Mouse (Mus musculus) forebrain, embryonic 12.5 days (tissue): ENCODE measurements around the gene Rgs8. TPM values are rescaled to one million over a fixed set of nuclear protein-coding genes. Genes with fewer than 3 reads are reported as not detected.

Experiments
- ATAC-seq: fragments of 200-750 bp; cut with Nextera tagmentation; 2 replicates; pipeline ENCODE4 v1.8.0; 2017; ENCODE audit warnings: moderate TSS enrichment; ENCODE audit not compliant: low FRiP score
- H3K27ac ChIP-seq: fragments of 300-500 bp; sonication (generic); 2 replicates; pipeline ENCODE4 v1.5.1; 2016; ENCODE audit warnings: mild to moderate bottlenecking
- H3K27me3 ChIP-seq: fragments of 300-500 bp; sonication (generic); 2 replicates; pipeline ENCODE4 v1.6.1; 2016; ENCODE audit warnings: mild to moderate bottlenecking
- H3K36me3 ChIP-seq: fragments of 300-500 bp; sonication (generic); replicated peaks from 2 replicates; pipeline ENCODE4 v1.6.1; 2016; ENCODE audit warnings: mild to moderate bottlenecking
- H3K4me1 ChIP-seq: fragments of 300-500 bp; sonication (generic); 2 replicates; pipeline ENCODE4 v1.6.1; 2016
- H3K4me2 ChIP-seq: fragments of 300-500 bp; sonication (generic); 2 replicates; pipeline ENCODE4 v1.6.1; 2016; ENCODE audit warnings: mild to moderate bottlenecking, moderate library complexity
- H3K4me3 ChIP-seq: fragments of 300-500 bp; sonication (generic); replicated peaks from 2 replicates; pipeline ENCODE4 v1.5.1; 2016; ENCODE audit warnings: mild to moderate bottlenecking
- H3K9ac ChIP-seq: fragments of 300-500 bp; sonication (generic); 2 replicates; pipeline ENCODE4 v1.6.1; 2016; ENCODE audit warnings: mild to moderate bottlenecking
- H3K9me3 ChIP-seq: fragments of 300-500 bp; sonication (generic); 2 replicates; pipeline ENCODE4 v1.6.1; 2016
- WGBS: fragments of 180-500 bp; shearing (Covaris S2); methylation state at CpG from one replicate; pipeline ENCODE4 v1.1.7; 2016; 5-methylcytosine and 5-hydroxymethylcytosine counted together
- polyA plus RNA-seq: library from polyadenylated mRNA; unstranded; fragments of >200 nt; fragmentation: Nextera tagmentation; extraction: Ambion mirVana; gene quantifications from 2 replicates; pipeline ENCODE4 v1.2.1, GENCODE M21; 2016

The Rgs8 gene
- polyA plus RNA-seq, 1 experiment from 2014 or later: 24.3 TPM

DNA sequence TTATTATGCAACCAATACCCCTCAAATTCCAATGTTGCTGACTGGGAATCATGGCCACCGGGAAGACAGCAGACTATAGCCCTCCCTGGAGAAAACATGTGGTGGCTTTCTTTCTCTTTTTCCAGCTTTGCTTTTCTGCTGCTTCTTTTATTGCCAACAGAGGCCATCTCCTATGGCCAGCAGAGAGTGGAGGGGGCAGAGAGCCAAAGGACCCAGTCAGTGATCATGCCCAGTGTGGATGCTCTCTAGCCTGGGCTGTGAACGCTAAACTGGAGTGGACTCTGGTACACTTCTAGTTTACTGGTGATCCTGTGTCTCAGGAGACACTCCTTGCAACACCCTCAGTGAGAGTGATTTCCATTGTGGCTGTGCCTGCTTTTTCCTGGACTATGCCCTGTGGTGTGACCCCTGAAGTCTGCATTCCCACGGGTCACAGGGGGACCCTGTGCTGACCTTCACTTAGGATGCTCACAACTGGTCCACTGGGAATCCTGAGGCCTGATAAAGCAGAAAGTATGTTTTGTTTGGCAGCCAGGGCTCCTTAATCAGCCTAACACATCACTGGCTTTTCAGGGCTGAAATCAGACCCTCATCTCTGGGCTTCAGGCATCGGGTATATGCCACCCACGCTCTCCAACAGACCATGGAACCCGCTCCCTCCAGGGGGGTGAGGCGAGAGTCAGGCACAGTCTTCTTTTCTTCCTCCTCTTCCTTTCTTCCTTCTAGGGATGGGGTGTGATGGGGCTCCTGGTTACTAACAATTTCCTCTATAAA lies 45.7 kb downstream of the Rgs8 start:
- peaks cover 38% of the 10 kb centered on the region for H3K4me1 ChIP-seq
- peaks cover 4% of the 10 kb centered on the region; the same call in 1 of the 2 replicates for H3K36me3 ChIP-seq
- H3K9ac ChIP-seq: no peak overlapping the region
- WGBS: 75% methylated on average over 7 of the region's 7 CpGs
- H3K27ac ChIP-seq: no peak overlapping the region
- no peak overlapping the region for H3K4me2 ChIP-seq
- H3K4me3 ChIP-seq: no peak overlapping the region
- no peaks in the 10 kb centered on the region for H3K9me3 ChIP-seq
- no peak for ATAC-seq
- H3K27me3 ChIP-seq: no peaks in the 10 kb centered on the region

DNA sequence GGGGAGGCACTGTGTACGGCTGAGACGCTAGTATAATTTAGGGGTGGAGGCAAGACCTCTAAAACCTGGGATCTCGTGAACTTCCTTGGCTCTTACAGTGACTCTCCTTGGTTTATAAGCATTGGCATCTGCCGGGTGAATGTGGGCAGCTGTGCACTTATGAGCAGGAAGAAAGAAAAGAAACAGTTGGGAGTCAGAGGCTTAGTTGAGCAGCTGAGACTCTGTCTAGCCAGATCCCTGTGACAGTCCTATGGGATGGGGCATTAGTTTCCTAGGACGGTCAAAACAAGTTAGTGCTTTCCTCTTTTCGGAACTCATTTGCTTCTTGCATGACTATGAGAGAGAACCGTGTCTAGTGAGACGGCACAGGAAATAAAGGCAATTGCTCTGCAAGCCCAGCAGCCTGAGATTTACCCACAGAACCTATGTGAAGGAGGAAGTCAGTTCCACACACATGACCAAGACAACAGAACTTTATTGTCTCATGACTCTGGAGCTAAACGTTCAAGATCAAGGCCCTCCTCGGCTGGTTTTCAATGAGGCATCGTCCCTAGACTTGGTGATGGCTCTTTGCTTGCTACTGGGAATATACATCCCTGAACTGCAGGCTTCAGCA lies 47.7 kb downstream of the Rgs8 start:
- no peaks in the 10 kb centered on the region for H3K9me3 ChIP-seq
- 92% methylated on average over 11 of the region's 11 CpGs for WGBS
- H3K36me3 ChIP-seq: no peaks in the 10 kb centered on the region
- H3K27me3 ChIP-seq: no peaks in the 10 kb centered on the region
- no peak overlapping the region for H3K9ac ChIP-seq
- no peak overlapping the region for H3K4me2 ChIP-seq
- no peak for ATAC-seq
- peaks cover 55% of the 10 kb centered on the region for H3K4me1 ChIP-seq
- H3K27ac ChIP-seq: no peak overlapping the region
- H3K4me3 ChIP-seq: no peak overlapping the region

DNA sequence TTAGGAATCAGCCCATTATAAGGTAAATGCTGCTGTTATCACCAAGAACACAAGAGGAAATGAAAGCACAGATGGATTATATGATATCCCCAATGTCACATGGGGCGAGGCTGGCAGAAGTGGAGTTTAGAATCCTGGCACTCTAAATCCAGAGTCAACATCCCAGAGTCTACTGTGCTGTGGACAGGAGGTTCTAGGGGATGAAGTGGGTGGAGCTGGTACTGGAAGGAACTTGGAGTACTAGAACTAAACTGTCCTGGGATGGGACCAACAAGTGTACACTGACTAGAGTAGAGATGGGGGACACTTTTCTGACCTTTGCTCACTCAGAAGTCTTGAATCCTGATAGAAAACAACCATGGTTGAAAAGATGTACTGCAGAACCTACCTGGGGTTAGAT lies 48.6 kb downstream of the Rgs8 start:
- Histone ChIP-seq H3K9me3 (no peaks in the 10 kb centered on the region; the same call in 1 of the 2 replicates), H3K36me3 (no peaks in the 10 kb centered on the region), H3K27ac (no peak overlapping the region), H3K4me3 (no peak overlapping the region), H3K9ac (no peak overlapping the region), H3K27me3 (no peaks in the 10 kb centered on the region), H3K4me1 (peaks cover 55% of the 10 kb centered on the region), H3K4me2 (no peak overlapping the region)
- ATAC-seq: no peak
- WGBS: 98% methylated on average over 1 of the region's 1 CpGs

DNA sequence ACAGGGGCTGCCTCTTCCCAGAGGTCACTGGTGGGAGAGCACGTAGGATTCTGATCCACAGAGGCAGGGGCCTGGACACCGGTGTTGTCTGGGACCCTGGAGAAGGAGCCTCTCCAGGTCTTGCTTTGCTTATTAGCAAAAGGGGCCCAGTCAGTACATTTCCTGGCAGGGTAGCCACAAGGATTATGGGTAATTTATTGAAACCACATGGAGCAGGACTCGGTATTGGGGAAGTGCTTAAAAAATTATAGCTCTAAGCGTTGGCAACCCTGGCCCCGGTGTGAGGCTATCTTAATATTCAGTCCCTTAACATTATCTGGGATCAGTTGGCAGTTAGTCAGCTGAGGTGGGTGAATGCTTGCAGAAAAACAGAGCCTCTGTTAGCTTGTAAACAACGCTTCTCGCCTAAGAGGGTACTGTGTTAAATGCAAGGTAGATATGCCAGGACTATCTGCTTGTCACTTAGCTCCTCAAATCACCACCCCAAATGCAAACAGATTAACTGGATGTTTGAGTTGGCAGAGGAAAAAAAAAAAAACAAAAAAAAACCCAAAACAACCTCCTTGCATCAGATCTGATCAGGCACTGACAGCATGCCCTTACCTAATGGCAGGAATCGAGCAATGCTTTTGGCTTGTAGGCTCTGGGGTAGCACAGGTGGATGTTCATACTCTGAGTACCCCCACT lies 49.5 kb downstream of the Rgs8 start:
- no peak overlapping the region for H3K4me2 ChIP-seq
- WGBS: 85% methylated on average over 8 of the region's 8 CpGs
- H3K36me3 ChIP-seq: no peaks in the 10 kb centered on the region
- ATAC-seq: no peak
- H3K27me3 ChIP-seq: no peaks in the 10 kb centered on the region
- peak overlapping the region; percentile 87 for H3K27ac ChIP-seq
- H3K4me1 ChIP-seq: peaks cover 55% of the 10 kb centered on the region
- H3K9me3 ChIP-seq: no peaks in the 10 kb centered on the region; the same call in 1 of the 2 replicates
- H3K9ac ChIP-seq: no peak overlapping the region
- H3K4me3 ChIP-seq: no peak overlapping the region

DNA sequence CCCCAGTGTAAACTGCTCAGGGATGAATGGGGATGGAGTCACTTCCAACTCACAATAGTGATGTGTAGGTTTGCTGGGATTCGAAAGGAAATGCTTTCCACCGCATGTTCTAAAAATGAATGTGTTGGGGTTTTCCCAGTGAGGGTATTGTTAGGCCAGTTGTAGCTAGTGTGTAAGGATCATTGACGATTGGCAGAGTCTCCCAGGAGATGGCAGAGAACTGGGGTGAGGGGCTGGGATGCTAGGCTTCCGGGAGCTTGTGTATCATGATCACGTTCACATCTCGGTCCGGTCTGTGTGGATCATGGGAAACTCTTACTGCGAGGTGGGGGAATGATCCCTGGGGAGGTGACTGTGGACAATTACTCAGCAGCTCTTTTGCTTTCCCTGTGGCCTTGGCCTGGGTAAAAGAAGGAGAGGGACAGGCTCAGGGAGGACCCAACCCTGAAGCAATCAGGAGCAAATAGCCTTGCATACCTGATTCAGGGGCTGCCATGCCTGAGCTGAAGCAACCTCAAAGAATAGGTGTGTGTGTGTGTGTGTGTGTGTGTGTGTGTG lies 50.1 kb downstream of the Rgs8 start:
- Histone ChIP-seq H3K36me3 (no peaks in the 10 kb centered on the region), H3K4me2 (peak overlapping the region; percentile 34; the same call in 1 of the 2 replicates), H3K27me3 (no peaks in the 10 kb centered on the region), H3K27ac (peak overlapping the region; percentile 87), H3K4me3 (no peak overlapping the region), H3K4me1 (peaks cover 49% of the 10 kb centered on the region), H3K9me3 (no peaks in the 10 kb centered on the region; the same call in 1 of the 2 replicates), H3K9ac (peak overlapping the region; percentile 18; the same call in 1 of the 2 replicates)
- peak; percentile 30 for ATAC-seq
- WGBS: 34% methylated on average over 8 of the region's 8 CpGs

DNA sequence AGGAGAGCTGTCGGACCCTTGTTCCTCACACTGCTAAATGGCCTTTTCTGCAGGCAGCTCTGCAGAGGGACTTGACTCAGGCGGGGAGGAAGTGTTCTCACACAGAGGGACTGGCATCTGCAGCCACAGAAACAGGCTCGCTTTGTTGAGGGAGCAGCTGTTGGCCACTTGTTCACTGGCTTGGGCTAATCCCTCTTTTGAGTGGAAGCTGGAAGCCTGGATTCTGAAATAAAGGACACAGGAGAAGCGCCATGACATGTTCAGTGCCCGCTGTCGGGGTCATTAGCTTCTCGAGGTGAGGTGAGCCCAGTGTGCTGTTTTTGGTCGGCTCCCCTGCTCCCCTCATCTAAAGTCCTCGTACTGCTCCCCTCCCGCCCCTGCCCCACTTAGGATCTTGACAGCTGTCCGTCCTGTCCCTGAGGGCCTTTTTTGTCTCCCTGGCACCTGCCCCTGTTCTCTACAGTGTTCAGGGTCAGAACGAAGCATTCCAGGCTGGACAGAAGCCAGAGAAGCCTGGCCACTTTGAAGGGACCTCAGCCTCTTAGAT lies 50.7 kb downstream of the Rgs8 start:
- 2% methylated on average over 12 of the region's 12 CpGs for WGBS
- ATAC-seq: peak; percentile 90
- H3K4me3 ChIP-seq: no peak overlapping the region

DNA sequence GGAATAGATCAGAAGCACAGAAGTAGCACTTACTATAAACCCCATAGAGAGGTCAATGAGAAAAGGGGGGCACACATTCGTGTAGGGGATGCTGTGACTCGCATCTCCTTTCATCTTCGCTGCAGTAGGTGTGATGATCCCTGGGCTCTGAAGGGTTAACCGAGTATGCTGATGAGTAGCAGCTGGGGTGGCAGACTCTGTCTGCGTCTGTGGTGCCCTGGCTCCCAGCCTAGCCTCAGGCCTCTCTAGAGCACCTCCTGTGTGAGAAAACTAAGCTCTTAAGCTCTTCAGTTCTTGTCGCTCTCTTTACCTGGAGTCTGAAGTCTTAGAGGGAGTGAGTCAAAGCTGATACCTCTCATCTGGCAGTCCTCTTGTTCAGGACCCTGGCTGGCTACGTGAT lies 51.3 kb downstream of the Rgs8 start:
- no peaks in the 10 kb centered on the region; the same call in 1 of the 2 replicates for H3K9me3 ChIP-seq
- peak; percentile 34; the same call in 1 of the 2 replicates for ATAC-seq
- no peak overlapping the region for H3K9ac ChIP-seq
- H3K27me3 ChIP-seq: no peaks in the 10 kb centered on the region
- H3K4me3 ChIP-seq: no peak overlapping the region
- H3K4me1 ChIP-seq: peaks cover 39% of the 10 kb centered on the region
- H3K4me2 ChIP-seq: peak overlapping the region; percentile 34
- no peaks in the 10 kb centered on the region for H3K36me3 ChIP-seq
- 10% methylated on average over 7 of the region's 7 CpGs for WGBS
- H3K27ac ChIP-seq: peak overlapping the region; percentile 87

More for the DNA sequence above, 50.7 kb downstream of the Rgs8 start:
- Histone ChIP-seq H3K36me3 (no peaks in the 10 kb centered on the region), H3K9me3 (no peaks in the 10 kb centered on the region; the same call in 1 of the 2 replicates), H3K4me1 (peaks cover 46% of the 10 kb centered on the region), H3K27ac (peak overlapping the region; percentile 87), H3K27me3 (no peaks in the 10 kb centered on the region), H3K4me2 (peak overlapping the region; percentile 34), H3K9ac (peak overlapping the region; percentile 18; the same call in 1 of the 2 replicates)

DNA sequence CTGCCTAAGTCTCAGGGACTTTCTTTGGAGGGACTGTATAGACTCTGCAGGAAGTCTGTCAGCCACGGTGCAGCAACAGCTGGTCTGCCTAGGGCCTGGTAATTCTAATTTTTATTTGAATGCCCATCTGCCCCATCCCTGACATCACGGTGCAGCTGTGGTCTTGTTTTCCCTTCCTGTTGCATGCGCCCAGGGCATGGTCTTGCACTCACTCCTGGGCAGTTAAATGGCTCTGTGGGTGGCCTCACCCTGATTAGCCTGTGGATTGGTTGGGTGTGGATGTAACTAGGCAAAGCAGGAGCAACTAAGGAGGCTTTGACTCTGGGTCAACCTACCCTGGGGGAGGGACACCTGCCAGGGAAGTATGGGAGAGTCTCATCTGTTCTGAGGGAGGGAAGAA lies 52.2 kb downstream of the Rgs8 start:
- no peaks in the 10 kb centered on the region for H3K27me3 ChIP-seq
- peaks cover 35% of the 10 kb centered on the region for H3K4me1 ChIP-seq
- no peak; the same call in 1 of the 2 replicates for ATAC-seq
- H3K27ac ChIP-seq: no peak overlapping the region
- H3K4me2 ChIP-seq: no peak overlapping the region
- WGBS: 29% methylated on average over 3 of the region's 3 CpGs
- H3K4me3 ChIP-seq: no peak overlapping the region
- no peaks in the 10 kb centered on the region for H3K36me3 ChIP-seq
- H3K9me3 ChIP-seq: no peaks in the 10 kb centered on the region; the same call in 1 of the 2 replicates
- no peak overlapping the region for H3K9ac ChIP-seq

DNA sequence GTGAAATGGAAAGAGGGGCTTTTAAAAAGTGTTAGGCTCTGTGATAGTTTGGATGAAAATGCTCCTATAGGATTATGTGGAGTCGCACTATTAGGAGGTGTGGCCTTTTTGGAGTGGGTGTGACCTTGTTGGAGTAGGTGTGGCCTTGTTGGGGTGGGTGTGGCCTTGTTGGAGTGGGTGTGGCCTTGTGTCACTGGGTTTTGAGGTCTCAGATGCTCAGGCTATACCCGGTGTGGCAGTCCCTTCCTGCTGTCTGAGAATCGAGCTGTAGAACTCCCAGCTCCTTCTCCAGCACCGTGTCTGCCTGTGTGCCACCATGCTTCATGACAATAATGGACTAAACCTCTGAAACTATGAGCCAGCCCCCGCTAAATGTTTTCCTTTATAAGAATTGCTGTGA lies 55.8 kb downstream of the Rgs8 start:
- Histone ChIP-seq H3K9ac (no peak overlapping the region), H3K27me3 (no peaks in the 10 kb centered on the region)
- ATAC-seq: no peak

DNA sequence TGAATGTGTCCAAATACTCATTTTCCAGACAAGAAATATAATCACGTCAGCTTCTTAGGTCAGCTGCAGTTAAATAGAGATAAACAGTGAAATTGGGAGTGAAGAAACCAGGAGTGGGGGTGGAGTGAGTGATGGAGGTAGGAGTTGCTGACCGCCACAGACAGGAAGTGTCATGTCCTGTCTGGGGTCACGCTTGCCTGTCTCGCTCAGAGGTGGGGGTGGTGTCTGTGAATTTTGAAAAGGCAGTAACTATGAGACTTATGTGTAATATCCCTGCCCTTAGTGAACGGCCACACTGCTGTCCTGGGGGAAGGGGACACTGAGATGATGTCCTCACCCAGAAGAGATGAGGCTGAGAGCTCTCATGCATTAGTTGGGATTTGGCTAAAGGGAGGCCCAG lies 56.6 kb downstream of the Rgs8 start:
- WGBS: 84% methylated on average over 5 of the region's 5 CpGs
- no peak for ATAC-seq
- H3K4me3 ChIP-seq: no peak overlapping the region
- no peak overlapping the region for H3K27ac ChIP-seq
- H3K4me1 ChIP-seq: peaks cover 8% of the 10 kb centered on the region
- no peak overlapping the region for H3K4me2 ChIP-seq
- no peaks in the 10 kb centered on the region; the same call in 1 of the 2 replicates for H3K9me3 ChIP-seq
- no peaks in the 10 kb centered on the region for H3K36me3 ChIP-seq
- no peak overlapping the region for H3K9ac ChIP-seq
- H3K27me3 ChIP-seq: no peaks in the 10 kb centered on the region

More for the DNA sequence above, 55.8 kb downstream of the Rgs8 start:
- H3K9me3 ChIP-seq: no peaks in the 10 kb centered on the region; the same call in 1 of the 2 replicates
- WGBS: 93% methylated on average over 5 of the region's 5 CpGs
- peaks cover 16% of the 10 kb centered on the region for H3K4me1 ChIP-seq
- H3K4me2 ChIP-seq: no peak overlapping the region
- H3K4me3 ChIP-seq: no peak overlapping the region
- no peak overlapping the region for H3K27ac ChIP-seq
- no peaks in the 10 kb centered on the region for H3K36me3 ChIP-seq

DNA sequence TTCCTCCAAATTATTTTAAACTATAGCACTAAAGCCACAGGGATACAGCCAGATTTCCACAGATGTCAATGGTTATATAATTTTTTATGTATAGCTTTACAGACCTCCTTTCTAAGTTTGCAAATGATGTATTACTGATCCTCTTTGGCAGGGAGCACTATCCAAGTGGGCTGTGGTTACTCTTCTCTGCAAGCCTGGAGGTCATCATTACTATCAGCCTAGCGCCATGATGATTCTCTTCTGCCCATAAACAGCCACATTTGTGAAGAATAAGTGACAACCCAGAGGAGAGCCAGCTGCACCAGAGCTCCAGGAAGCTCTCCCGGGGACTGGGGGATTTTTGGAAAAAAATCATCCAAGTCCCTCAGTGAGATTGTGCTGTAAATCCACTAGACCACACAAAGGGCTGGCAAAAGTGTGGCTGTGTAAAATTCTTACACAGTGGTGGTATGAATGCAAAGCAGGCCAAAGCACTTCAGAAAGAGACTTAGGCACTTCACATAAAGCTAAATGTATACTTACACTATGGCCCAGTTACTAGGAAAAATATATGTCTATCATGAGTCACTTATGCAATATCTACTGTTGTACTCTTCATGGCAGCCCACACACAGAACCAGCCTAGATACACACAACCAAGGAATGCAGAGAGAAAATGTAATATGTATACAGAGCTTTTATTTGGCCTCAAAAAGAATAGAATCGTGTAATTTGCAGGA lies 58.9 kb downstream of the Rgs8 start:
- no peaks in the 10 kb centered on the region for H3K36me3 ChIP-seq
- no peak overlapping the region for H3K27ac ChIP-seq
- no peaks in the 10 kb centered on the region for H3K27me3 ChIP-seq
- ATAC-seq: no peak
- no peaks in the 10 kb centered on the region for H3K9me3 ChIP-seq
- H3K4me2 ChIP-seq: no peak overlapping the region
- no peak overlapping the region for H3K9ac ChIP-seq
- WGBS: 79% methylated on average over 3 of the region's 3 CpGs
- no peak overlapping the region for H3K4me3 ChIP-seq
- no peaks in the 10 kb centered on the region; the same call in 1 of the 2 replicates for H3K4me1 ChIP-seq
